Mouse (Mus musculus): ENCODE measurements around the gene Zfp526.
"Not testable (repeated sequence)": the region's sequence is repeated elsewhere in the genome, so short reads cannot be mapped to it uniquely, and the experiment has no call there.

The Zfp526 gene

DNA sequence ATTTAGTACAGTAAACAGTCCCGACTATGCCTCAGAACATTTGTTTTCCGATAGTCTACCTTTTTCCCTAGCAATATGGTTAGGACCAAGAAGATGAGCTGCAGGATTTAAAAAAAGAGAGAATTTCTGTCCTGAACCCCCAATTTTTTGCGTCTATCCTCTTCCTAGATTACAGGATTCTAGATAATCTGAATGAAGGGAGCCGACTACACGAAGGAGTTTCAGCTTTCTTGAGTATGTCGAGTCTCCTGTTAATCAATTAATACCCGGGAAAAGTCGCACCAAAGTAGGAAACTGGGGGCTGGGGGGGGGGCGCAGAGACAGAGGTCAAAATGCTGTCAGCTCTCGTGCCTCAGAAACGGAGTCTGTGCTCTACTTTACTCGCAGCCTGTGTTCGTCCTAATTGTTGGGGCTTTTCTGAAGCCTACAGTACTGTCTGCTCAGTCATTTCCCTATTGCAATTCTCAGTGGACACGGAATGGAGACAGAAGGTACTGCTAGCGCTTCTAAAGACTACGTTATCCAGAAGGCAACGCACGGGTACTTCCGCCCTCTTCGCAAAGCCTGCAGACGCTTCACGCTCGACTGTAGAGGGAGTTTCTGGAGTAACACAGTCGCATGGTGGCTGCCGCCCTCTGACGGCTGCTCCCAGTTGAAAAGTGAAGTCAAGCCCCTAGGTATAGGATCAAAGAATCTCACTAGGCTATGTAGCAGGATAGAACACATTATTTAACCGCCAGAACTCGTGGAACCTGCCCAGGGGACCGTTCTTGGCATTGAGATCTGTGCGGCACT is 17.8 kb downstream of the Zfp526 start:
- peak; percentile 94 for DNase-seq (ENCODE audit: low read depth, low spot score)

GRCm38 (mm10) chr7:25240631-25241030 is 19.4 kb downstream of the Zfp526 start:
- DNase-seq (ENCODE audit: low read depth, low spot score): no peak

- no peak for DNase-seq (ENCODE audit: low read depth, low spot score)
These were observed 19.8 kb downstream of the Zfp526 start for GRCm38 (mm10) chr7:25241062-25241461.

DNA sequence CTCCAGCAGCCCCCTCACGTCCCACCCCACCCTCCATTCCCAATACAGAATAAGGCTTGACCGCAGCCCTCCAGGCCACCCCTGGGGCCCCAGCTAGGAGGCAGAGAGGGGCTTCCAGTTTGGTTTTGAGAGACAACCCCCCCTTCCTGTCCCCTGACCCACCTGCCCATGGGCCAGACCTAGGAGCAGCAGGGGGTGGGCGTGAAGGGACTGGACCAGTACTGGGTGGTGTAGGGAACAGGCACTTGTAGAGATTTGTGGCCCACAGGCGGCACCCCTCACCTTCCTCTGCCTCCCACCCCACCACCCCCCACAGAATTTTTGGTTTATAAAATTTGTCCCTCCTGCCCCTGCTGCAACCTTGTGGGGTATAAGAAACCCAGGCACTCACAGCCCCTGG is 22.1 kb downstream of the Zfp526 start:
- DNase-seq (ENCODE audit: low read depth, low spot score): no peak

DNA sequence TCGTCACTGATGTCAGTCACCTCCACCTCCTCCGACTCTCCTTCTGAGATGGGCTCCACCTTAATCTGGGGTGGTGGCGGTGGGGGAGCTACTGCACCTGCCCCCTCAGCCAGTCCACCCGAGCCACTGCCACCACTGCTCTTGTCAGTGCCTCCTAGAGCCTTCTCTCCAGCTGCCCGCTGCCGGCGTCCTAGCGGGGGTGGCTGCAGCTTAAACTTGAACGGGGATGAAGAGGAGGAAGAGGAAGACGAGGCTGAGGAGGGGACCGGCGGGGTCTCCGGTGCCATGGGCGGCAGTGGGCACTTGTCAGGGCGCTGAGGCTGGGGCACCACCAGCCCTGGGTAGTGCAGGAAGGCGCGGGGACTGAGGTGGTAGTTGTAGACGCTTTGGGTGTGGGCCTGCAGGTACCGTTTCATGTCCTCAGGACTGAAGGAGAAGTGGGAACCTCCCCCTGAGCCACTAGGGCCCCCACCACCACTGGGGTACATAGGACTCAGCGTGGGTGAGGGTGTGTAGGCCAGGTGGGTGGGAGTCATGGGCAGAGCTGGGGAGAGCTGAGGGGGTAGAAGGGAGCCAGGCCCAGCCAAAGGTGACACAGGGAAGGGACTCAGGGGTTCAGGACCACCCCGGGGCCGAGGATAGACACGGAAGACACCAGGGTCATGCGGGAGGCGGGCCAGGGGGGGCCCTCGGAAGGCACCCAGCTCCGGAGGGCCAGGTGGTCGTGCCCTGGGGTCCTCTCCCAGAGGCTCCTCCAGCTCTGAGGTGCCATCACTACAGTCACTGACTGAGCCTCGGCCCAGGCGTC is 23.5 kb downstream of the Zfp526 start:
- no peak for DNase-seq (ENCODE audit: low read depth, low spot score)

DNA sequence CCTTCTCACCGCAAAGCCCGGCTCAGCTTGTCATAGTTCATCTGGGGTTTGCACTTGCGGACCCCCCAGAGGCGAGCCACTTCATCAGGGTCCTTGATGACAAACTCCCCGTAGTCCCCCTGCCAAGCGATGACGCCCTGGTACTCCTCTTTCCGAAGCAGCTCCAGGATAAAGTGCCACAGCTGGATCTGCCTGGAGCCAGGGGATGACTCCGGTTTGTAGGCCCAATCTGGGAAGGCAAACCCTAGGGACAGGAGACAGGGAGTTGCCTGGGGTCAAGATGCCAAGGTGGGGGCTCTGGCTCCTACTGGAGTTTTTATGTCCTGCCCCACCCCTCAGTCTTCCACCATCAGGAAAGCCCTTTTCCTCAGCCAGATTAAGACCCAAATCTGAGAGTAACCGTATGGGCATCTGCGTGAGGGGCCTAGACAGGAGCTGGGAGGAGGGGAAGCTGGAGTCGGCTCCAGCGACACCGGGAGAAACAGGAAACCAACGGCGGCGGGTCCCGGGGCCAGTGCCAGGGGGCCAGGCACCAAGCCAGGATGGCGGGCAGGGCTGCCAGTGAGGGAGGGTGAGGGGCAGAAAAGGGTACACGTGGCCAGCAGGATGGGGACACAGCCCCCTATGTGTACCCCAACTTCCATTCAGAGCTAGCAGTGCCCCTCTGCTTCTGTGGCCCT is 25.0 kb downstream of the Zfp526 start:
- DNase-seq (ENCODE audit: low read depth, low spot score): no peak

- no peak for DNase-seq (ENCODE audit: low read depth, low spot score)
These were observed 25.5 kb downstream of the Zfp526 start for GRCm38 (mm10) chr7:25246759-25247137.

DNA sequence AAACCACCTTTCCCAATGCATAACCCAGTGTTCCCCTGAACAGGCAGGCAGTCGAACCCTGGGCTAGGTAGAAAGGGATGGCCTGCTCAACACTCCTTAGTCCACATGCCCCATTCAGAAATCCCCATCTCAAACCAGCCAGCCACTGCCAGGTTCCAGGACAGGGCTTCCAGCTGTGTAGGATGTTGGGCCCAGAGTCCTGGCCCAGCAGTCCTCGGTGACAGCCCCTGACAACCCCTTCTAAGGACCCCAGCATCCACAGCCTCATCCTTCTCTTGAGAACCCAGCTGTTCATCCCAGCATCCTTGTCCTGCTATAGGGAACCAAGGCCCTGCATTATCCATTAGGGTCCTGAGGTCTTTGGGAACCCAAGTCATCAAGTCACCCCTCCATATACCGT is 26.3 kb downstream of the Zfp526 start:
- no peak for DNase-seq (ENCODE audit: low read depth, low spot score)

DNA sequence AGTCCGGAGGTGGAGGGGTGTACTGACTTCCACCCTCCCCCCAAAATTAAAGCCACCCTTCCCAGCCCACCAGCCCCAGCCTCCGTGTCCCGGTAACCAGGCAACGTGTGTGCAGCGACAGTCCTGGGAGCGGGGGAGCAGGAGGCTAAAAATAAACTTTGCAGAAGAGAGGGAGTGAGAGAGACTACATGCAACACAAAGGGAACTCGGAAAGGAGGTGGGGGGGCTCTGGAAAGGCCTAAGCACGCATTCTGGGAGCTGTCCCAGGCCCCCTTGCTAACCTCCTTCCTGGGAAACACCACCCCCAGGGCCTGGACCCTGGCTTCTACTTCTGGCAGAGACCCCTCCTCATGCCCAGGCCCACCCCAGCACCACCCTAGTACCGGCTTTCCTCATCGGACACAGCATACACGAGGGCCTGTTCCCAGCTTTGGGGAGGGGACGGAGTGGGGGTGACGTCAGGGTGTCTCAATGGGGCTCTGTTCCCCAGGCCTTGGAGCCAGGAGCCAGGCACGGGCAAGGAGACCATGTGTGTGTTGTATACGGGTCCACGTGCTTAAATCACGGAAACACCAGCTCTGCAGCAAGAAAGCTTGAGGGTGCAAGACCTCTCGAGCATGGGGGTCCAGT is 26.9 kb downstream of the Zfp526 start:
- no peak for DNase-seq (ENCODE audit: low read depth, low spot score)

DNA sequence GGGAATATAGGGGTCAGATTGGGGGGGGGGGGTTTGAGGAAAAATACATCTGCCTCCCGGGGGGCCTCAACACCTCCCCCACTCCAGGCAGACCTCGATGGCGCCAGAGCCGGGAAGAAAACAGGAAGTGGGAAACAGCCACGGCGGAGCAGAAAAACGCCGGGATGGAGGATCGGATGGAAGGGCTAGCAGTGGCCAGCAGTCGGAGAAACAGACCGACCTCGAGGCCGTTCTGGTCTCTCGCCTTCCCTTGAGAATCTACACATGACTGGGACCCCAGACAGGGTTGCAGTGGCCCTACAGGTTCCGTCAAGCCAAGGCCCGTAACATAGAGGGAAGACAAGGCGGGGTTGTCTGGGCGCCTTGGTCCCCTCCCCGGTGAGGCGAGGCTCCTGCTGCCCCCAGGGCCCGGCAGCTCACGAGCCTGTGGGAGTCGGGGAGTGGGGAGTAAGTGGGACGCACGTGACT is 27.7 kb downstream of the Zfp526 start:
- DNase-seq (ENCODE audit: low read depth, low spot score): no peak

DNA sequence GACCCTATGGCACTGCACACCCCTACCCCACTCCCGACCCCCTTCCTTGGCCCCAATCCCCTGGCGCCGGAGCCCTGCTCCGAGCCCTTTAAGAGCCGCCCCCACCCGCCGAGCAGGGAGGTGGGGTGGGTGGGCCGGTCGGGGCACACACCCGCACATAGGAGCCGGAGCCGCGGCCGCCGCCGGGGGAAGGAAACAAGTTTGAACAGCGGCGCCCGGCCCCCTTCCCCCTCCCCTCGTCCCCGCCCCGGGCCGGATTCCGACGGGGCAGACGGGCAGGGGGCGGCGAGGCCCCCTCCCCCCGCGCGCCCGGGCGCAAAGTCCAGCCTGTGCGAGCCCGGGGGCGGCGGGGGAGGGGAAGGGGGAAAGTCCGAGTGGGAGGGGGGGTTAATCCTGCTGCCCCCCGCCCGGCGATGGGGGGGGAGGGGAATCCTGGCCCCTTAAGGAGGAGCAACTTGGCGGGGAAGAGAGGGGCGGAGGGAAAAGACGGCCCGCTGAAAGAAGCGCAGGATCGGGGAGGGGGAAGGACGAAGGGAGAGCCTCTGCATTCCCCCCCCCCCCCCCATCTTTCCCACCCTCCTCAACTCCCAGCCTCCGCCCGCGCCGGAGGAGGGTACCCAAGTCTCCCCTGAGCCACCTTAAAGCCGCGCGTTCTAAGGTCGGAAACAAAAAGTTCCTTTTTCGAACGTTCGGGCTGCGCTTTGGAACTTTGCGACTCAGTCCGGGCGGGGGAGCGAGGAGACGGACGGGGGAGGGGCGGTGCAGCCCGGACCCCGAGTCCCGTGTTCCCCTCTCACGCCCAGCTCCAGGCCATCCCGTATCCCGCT is 28.3 kb downstream of the Zfp526 start:
- peak; percentile 82 for DNase-seq (ENCODE audit: low read depth, low spot score)

DNA sequence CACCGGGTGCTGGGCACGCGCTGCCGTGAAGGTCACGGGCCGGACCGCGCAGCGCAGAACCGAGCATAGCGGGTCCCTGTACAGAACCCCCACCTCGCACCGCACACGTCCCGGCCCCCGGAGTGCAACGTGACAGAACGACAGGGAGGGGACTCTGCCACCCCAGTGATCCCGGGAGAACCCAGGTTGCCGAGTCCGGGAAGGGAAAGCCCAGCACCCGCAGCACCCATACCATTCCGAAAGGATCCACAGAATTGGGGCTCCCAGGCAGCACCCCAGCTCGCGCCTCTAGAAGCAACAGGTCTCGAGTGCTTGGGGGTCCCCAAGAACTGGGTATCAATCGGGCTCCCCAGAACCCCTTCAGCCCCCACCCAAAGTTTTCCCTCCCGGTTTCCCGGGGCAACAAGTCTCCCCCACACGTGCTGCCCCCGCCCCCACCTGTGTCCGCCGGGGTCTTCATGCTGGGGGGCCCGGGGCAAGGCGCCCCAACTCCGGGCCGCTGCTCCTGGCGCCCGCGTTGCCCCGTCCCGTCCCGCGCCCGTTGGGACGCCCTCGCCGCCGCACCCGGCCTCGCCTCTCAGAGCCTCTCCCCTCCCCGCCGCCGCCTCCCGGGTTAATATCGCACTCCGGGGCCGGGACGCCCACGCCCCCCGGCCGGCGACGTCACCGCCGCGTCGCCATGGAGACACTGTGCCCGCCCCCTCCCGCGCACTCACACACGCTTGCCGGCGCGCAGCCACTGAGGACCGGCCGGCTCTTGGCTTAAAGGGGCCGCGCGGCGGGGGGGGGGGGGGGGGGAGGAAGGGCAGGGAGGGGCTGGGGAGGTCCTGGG is 29.1 kb downstream of the Zfp526 start, which contains the start of gene Erf:
Gene Erf, minus strand, starts transcription at position 621 of the 832 bp plus-strand sequence.
- peak; percentile 97 for DNase-seq (ENCODE audit: low read depth, low spot score)

DNA sequence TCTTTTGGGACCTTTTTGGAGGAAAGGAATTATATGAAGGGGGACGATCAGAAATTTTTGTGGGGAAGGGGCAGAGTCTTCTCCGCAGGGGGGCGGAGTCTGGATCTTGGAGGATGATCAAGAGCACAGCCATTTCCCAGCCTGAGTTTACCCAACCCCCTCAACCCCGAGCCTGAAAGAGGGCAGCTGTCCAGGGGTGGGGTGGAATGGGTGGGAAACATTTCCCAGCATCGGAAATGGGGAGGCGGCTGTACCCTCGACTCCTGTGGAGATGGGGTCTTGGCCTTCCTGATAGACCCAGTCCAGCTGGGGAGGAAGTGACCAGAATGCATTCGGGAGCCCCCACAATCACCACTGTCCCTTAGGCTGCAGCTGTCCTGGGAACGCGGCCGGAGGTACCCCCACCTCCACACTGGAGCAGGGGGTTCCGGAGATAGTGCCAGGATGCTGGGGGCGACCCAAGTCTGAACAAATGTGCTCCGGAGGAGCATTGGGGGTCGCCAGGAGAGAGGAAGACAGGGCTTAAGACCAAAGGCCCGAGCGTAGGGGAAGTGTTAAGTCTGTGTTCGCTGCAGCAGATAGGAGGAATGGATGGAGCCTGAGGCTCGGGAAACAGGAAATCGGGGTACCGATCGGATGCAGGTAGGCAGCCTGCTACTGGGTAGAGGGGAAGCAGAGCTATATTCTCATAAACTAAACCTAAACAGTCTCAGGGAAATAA is 30.0 kb downstream of the Zfp526 start:
- DNase-seq (ENCODE audit: low read depth, low spot score): peak; percentile 45

- no peak for DNase-seq (ENCODE audit: low read depth, low spot score)
These were observed 30.6 kb downstream of the Zfp526 start for GRCm38 (mm10) chr7:25251822-25252221.

DNA sequence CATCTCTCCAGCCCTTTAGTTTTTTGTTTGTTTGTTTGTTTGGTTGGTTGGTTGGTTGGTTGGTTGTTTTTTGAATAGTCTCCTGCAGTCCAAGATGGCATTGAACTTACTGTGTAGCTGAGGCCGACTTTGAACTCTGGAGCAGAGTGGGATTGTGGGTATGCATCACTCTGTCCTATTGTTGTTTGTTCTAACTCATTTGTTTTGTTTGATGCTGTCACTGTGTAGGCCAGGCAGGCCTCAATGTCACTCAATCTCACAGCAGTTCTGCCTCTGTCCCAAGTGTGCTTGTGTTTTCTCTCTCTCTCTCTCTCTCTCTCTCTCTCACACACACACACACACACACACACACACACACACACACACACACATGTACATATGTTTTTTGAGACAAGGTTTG is 40.7 kb downstream of the Zfp526 start:
- no peak for DNase-seq (ENCODE audit: low read depth, low spot score)

DNA sequence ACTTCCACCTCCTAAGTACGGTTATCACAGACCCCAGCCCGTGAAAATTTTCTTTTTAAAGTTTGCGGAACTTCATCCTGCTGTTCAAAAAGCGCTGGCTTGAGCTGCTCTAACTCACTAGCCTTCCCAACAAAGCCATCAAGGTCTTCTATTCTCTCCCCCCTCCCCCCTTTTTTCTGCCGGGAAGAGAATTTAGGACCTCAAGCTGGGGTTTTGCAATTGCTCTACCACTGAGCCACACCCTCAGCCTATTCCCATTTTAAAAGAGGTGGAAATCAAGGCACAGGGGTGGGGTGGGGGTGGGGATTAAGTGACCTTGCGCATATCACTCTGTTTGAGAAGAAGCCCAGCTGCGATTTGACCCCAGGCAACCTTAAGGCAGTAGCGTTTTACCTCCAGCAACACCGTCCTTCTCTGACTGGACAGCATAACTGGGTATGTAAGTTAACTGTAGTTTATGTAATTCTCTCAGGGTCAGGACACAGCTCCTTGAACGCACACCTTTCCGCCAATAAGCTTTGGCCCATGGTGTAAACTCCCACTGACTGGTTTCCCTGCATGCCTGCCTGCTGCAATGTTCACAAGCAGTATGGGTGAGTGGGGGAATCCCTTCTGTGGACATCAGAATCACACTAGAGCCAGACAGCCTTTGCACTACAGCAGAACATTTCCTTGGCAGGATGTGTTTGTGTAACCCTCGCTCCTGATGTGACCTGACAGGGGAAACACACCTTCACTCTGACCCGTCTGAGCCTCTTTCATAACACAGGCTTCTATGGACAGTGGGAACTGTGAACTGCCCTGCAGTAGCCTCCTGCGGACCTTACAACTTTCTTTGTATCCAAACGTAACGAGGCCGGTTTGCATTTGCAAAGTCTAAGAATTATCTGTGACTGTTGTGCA is 43.0 kb downstream of the Zfp526 start:
- DNase-seq (ENCODE audit: low read depth, low spot score): no peak

DNA sequence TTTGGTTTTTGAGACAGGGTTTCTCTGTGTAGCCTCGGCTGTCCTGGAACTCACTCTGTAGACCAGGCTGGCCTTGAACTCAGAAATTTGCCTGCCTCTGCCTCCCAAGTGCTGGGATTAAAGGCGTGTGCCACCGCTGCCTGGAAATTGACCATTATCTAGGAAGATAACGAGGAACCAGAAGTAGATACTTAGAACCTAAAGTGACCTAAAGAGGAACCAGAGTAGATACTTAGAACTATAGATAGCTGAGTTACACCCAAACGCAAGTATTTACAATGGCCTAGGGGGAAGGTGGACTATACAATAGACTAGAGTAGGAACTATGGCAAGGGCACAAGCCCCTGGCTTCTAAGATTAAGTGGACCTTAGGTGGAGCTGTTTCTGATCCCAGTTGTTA is 44.5 kb downstream of the Zfp526 start:
- DNase-seq (ENCODE audit: low read depth, low spot score): not testable (repeated sequence)
